Mouse (Mus musculus): ENCODE measurements at regions not wholly inside any gene's neighbourhood (a gene's known extent, or its start where the extent isn't known, plus 50 kb on each side); places are given as distances from the start of the nearest gene placed in this dataset.

GRCm38 (mm10) chr15:44310888-44311287 lies 4176.7 kb downstream of the 9330182O14Rik start:
- no peak for TF ChIP-seq CTCF (IDR thresholded peaks at IDR 0.05; ENCODE audit: borderline replicate concordance, insufficient read depth, low read depth, low read length)
- no peak for TF ChIP-seq POLR2A (IDR thresholded peaks at IDR 0.05; ENCODE audit: borderline replicate concordance, insufficient read depth, low read length)
